Mouse (Mus musculus) embryonic fibroblast, embryonic 13.5 days (primary cell): ENCODE data around the gene Rhobtb3.

Source experiments
- CTCF ChIP-seq: IDR thresholded peaks from 2 replicates; pipeline ENCODE4 v1.5.1; 2011; ENCODE audit warnings: mild to moderate bottlenecking, control low read depth, low read length, moderate library complexity, borderline replicate concordance; ENCODE audit not compliant: insufficient read depth
- POLR2A ChIP-seq: IDR thresholded peaks from 2 replicates; pipeline ENCODE4 v1.6.1; 2011; ENCODE audit warnings: low read depth, mild to moderate bottlenecking, control low read depth, low read length, moderate library complexity

- TF ChIP-seq CTCF = no peak
- TF ChIP-seq POLR2A = no peak
Observed at GRCm38 (mm10) chr13:75938866-75939265, 4.9 kb downstream of the Rhobtb3 start.
